Mouse (Mus musculus): ENCODE results near the gene Hs3st6. TPM values are rescaled to one million over a fixed set of nuclear protein-coding genes. Genes with fewer than 3 reads are reported as not detected.

The Hs3st6 gene
- polyA plus RNA-seq, 2 experiments = 4.9 to 5.3 TPM

- peaks cover 4% of the 10 kb centered on the region; the same call in 1 of the 2 replicates for H3K4me1 ChIP-seq (ENCODE audit: control insufficient read depth, insufficient read depth, low read length)
- H3K27ac ChIP-seq (replicated peaks; ENCODE audit: low read depth, low read length) = no peak overlapping the region
- H3K9me3 ChIP-seq (ENCODE audit: control insufficient read depth, low read length) = no peaks in the 10 kb centered on the region
- no peak overlapping the region for H3K4me2 ChIP-seq (replicated peaks; ENCODE audit: low read depth, low read length, severe bottlenecking)
- TF ChIP-seq POLR2A (IDR thresholded peaks at IDR 0.05; ENCODE audit: borderline replicate concordance, extremely low read depth, insufficient read depth, insufficient read length) = no peak
- no peaks in the 10 kb centered on the region for H3K36me3 ChIP-seq (ENCODE audit: control insufficient read depth, insufficient read depth, low read length)
- no peak overlapping the region for H3K4me3 ChIP-seq (replicated peaks; ENCODE audit: low read length)
- ATAC-seq (ENCODE audit: low FRiP score, low read depth) (no peak), DNase-seq (ENCODE audit: low spot score) (no peak)
- H3K9ac ChIP-seq (ENCODE audit: low read depth, low read length, severe bottlenecking) = no peak overlapping the region
- 34% methylated on average over 3 of the region's 3 CpGs for WGBS
- no peaks in the 10 kb centered on the region for H3K27me3 ChIP-seq (ENCODE audit: control insufficient read depth, insufficient read depth, low read length)
Measured at GRCm38 (mm10) chr17:24769146-24769545, 16.4 kb downstream of the Hs3st6 start.

- TF ChIP-seq POLR2A (IDR thresholded peaks at IDR 0.05; ENCODE audit: borderline replicate concordance, extremely low read depth, insufficient read depth, insufficient read length) = no peak
- no peak for ATAC-seq (ENCODE audit: low FRiP score, low read depth)
- no peaks in the 10 kb centered on the region for H3K36me3 ChIP-seq (ENCODE audit: control insufficient read depth, insufficient read depth, low read length)
- DNase-seq (ENCODE audit: low spot score) = no peak
- H3K4me3 ChIP-seq (replicated peaks; ENCODE audit: low read length) = no peak overlapping the region
- H3K27ac ChIP-seq (replicated peaks; ENCODE audit: low read depth, low read length) = no peak overlapping the region
- no peaks in the 10 kb centered on the region for H3K9me3 ChIP-seq (ENCODE audit: control insufficient read depth, low read length)
- WGBS = 80% methylated on average over 5 of the region's 5 CpGs
- H3K4me2 ChIP-seq (replicated peaks; ENCODE audit: low read depth, low read length, severe bottlenecking) = no peak overlapping the region
- H3K4me1 ChIP-seq (ENCODE audit: control insufficient read depth, insufficient read depth, low read length) = 0 out of 2 replicates have a peak, but pooled peaks cover 4% of the 10 kb centered on the region
- no peak overlapping the region for H3K9ac ChIP-seq (ENCODE audit: low read depth, low read length, severe bottlenecking)
- H3K27me3 ChIP-seq (ENCODE audit: control insufficient read depth, insufficient read depth, low read length) = no peaks in the 10 kb centered on the region
Measured at GRCm38 (mm10) chr17:24773241-24773640, 20.5 kb downstream of the Hs3st6 start.

- no peak overlapping the region for H3K9ac ChIP-seq (ENCODE audit: low read depth, low read length, severe bottlenecking)
- no peak for TF ChIP-seq POLR2A (IDR thresholded peaks at IDR 0.05; ENCODE audit: borderline replicate concordance, extremely low read depth, insufficient read depth, insufficient read length)
- H3K36me3 ChIP-seq (ENCODE audit: control insufficient read depth, insufficient read depth, low read length) = no peaks in the 10 kb centered on the region
- H3K27ac ChIP-seq (replicated peaks; ENCODE audit: low read depth, low read length) = no peak overlapping the region
- DNase-seq (ENCODE audit: low spot score) (no peak), ATAC-seq (ENCODE audit: low FRiP score, low read depth) (no peak)
- H3K27me3 ChIP-seq (ENCODE audit: control insufficient read depth, insufficient read depth, low read length) = no peaks in the 10 kb centered on the region
- 86% methylated on average over 8 of the region's 8 CpGs for WGBS
- no peak overlapping the region for H3K4me3 ChIP-seq (replicated peaks; ENCODE audit: low read length)
- no peaks in the 10 kb centered on the region for H3K4me1 ChIP-seq (ENCODE audit: control insufficient read depth, insufficient read depth, low read length)
- no peaks in the 10 kb centered on the region for H3K9me3 ChIP-seq (ENCODE audit: control insufficient read depth, low read length)
- H3K4me2 ChIP-seq (replicated peaks; ENCODE audit: low read depth, low read length, severe bottlenecking) = no peak overlapping the region
Measured at GRCm38 (mm10) chr17:24775173-24775572, 22.4 kb downstream of the Hs3st6 start.

GRCm38 (mm10) chr17:24777073-24777472 is 24.3 kb downstream of the Hs3st6 start:
- no peak for TF ChIP-seq POLR2A (IDR thresholded peaks at IDR 0.05; ENCODE audit: borderline replicate concordance, extremely low read depth, insufficient read depth, insufficient read length)
- ATAC-seq (ENCODE audit: low FRiP score, low read depth) (no peak), DNase-seq (ENCODE audit: low spot score) (no peak)
- 77% methylated on average over 2 of the region's 2 CpGs for WGBS
- Histone ChIP-seq H3K4me2 (replicated peaks; ENCODE audit: low read depth, low read length, severe bottlenecking) (no peak overlapping the region), H3K9ac (ENCODE audit: low read depth, low read length, severe bottlenecking) (no peak overlapping the region), H3K27ac (replicated peaks; ENCODE audit: low read depth, low read length) (no peak overlapping the region), H3K27me3 (ENCODE audit: control insufficient read depth, insufficient read depth, low read length) (no peaks in the 10 kb centered on the region), H3K4me3 (replicated peaks; ENCODE audit: low read length) (no peak overlapping the region), H3K36me3 (ENCODE audit: control insufficient read depth, insufficient read depth, low read length) (no peaks in the 10 kb centered on the region), H3K4me1 (ENCODE audit: control insufficient read depth, insufficient read depth, low read length) (no peaks in the 10 kb centered on the region), H3K9me3 (ENCODE audit: control insufficient read depth, low read length) (no peaks in the 10 kb centered on the region)

GRCm38 (mm10) chr17:24780821-24781220 is 28.0 kb downstream of the Hs3st6 start:
- no peak for DNase-seq (ENCODE audit: low spot score)
- no peak overlapping the region for H3K4me3 ChIP-seq (replicated peaks; ENCODE audit: low read length)
- no peak overlapping the region for H3K4me2 ChIP-seq (replicated peaks; ENCODE audit: low read depth, low read length, severe bottlenecking)
- no peak for TF ChIP-seq POLR2A (IDR thresholded peaks at IDR 0.05; ENCODE audit: borderline replicate concordance, extremely low read depth, insufficient read depth, insufficient read length)
- H3K9ac ChIP-seq (ENCODE audit: low read depth, low read length, severe bottlenecking) = no peak overlapping the region
- ATAC-seq (ENCODE audit: low FRiP score, low read depth) = no peak
- no peaks in the 10 kb centered on the region for H3K36me3 ChIP-seq (ENCODE audit: control insufficient read depth, insufficient read depth, low read length)
- no peak overlapping the region for H3K27ac ChIP-seq (replicated peaks; ENCODE audit: low read depth, low read length)
- H3K4me1 ChIP-seq (ENCODE audit: control insufficient read depth, insufficient read depth, low read length) = no peaks in the 10 kb centered on the region
- WGBS = 92% methylated on average over 2 of the region's 2 CpGs
- H3K9me3 ChIP-seq (ENCODE audit: control insufficient read depth, low read length) = no peaks in the 10 kb centered on the region
- H3K27me3 ChIP-seq (ENCODE audit: control insufficient read depth, insufficient read depth, low read length) = no peaks in the 10 kb centered on the region

GRCm38 (mm10) chr17:24792190-24792589 is 39.4 kb downstream of the Hs3st6 start:
- H3K27ac ChIP-seq (replicated peaks; ENCODE audit: low read depth, low read length) = no peak overlapping the region
- DNase-seq (ENCODE audit: low spot score) = no peak
- H3K36me3 ChIP-seq (ENCODE audit: control insufficient read depth, insufficient read depth, low read length) = no peaks in the 10 kb centered on the region
- TF ChIP-seq POLR2A (IDR thresholded peaks at IDR 0.05; ENCODE audit: borderline replicate concordance, extremely low read depth, insufficient read depth, insufficient read length) = no peak
- WGBS = 54% methylated on average over 8 of the region's 8 CpGs
- ATAC-seq (ENCODE audit: low FRiP score, low read depth) = no peak
- no peak overlapping the region for H3K4me2 ChIP-seq (replicated peaks; ENCODE audit: low read depth, low read length, severe bottlenecking)
- H3K4me1 ChIP-seq (ENCODE audit: control insufficient read depth, insufficient read depth, low read length) = no peaks in the 10 kb centered on the region
- no peak overlapping the region for H3K4me3 ChIP-seq (replicated peaks; ENCODE audit: low read length)
- no peaks in the 10 kb centered on the region for H3K9me3 ChIP-seq (ENCODE audit: control insufficient read depth, low read length)
- no peaks in the 10 kb centered on the region for H3K27me3 ChIP-seq (ENCODE audit: control insufficient read depth, insufficient read depth, low read length)
- H3K9ac ChIP-seq (ENCODE audit: low read depth, low read length, severe bottlenecking) = no peak overlapping the region

All from limb, embryonic 14.5 days (tissue).